10 mouse cellular contexts compared by ENCODE assay signal in the genomic region with DNA sequence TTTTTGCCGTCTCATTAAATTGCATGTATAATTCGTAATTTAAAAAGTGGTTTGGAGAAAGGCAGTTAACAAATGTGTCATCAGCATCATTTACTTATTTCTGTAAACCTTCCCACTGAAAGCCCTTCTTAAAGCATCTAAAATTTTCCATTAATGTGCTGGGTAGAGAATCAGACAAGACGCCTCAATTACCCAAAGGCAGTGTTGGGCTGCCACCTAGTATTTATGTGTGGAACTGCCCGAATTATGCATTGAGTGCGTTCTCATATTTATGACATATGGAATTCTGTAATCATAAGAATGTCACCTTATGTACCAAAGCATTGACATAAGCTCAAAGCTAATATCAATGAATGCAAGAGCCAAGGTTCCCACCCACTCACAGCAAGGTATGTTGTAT.
DNase-seq lines count a peak whose midpoint lies in the region; ATAC-seq and TF ChIP-seq lines count a peak whose summit lies in the region.
"Had no signal": no experiment of that assay in that cellular context is flagged by ENCODE, and none has a peak within 500 bp of the region (broad histone marks: within the 10 kb centered on the region; RNA-seq: fewer than 3 reads in every experiment).

No protein-coding gene starts in this region.

- H3K36me3 ChIP-seq in forebrain, embryonic 14.5 days (ENCODE audit: control insufficient read depth, insufficient read depth, low read length), result no peaks in the 10 kb centered on the region
- no peaks in the 10 kb centered on the region for H3K36me3 ChIP-seq in forebrain, embryonic 12.5 days (replicated peaks)
- H3K36me3 ChIP-seq: embryonic facial prominence, embryonic 12.5 days; neural tube, embryonic 13.5 days had no signal

- no peaks in the 10 kb centered on the region for H3K4me1 ChIP-seq in forebrain, embryonic 14.5 days (ENCODE audit: control insufficient read depth, insufficient read depth, low read length)
- H3K4me1 ChIP-seq in forebrain, embryonic 12.5 days, result no peaks in the 10 kb centered on the region
- H3K4me1 ChIP-seq: embryonic facial prominence, embryonic 12.5 days; neural tube, embryonic 13.5 days had no signal

- WGBS in forebrain, embryonic 14.5 days, result 49% methylated on average over 5 of the region's 5 CpGs
- 50% methylated on average over 5 of the region's 5 CpGs for WGBS in forebrain, embryonic 12.5 days

- H3K4me2 ChIP-seq in forebrain, embryonic 14.5 days (ENCODE audit: low read length), result no peak overlapping the region
- no peak overlapping the region for H3K4me2 ChIP-seq in forebrain, embryonic 12.5 days
- H3K4me2 ChIP-seq: embryonic facial prominence, embryonic 12.5 days; neural tube, embryonic 13.5 days had no signal

- ATAC-seq in forebrain, embryonic 14.5 days, result peak; percentile 83
- no peak for ATAC-seq in forebrain, embryonic 12.5 days (ENCODE audit: low FRiP score)
- no peak for ATAC-seq in megakaryocyte progenitor cell, adult 5-6 weeks (replicated peaks; ENCODE audit: poor library complexity)

- H3K27me3 ChIP-seq in forebrain, embryonic 14.5 days (replicated peaks; ENCODE audit: control insufficient read depth, insufficient read depth, low read length), result no peaks in the 10 kb centered on the region
- H3K27me3 ChIP-seq in forebrain, embryonic 12.5 days, result 0 out of 2 replicates have a peak, but pooled peaks cover 3% of the 10 kb centered on the region
- H3K27me3 ChIP-seq: embryonic facial prominence, embryonic 12.5 days had no signal

- TF ChIP-seq CTCF in left cerebral cortex, adult 2 months (IDR thresholded peaks at IDR 0.05), result peak; percentile 82

- no peak overlapping the region for H3K9ac ChIP-seq in forebrain, embryonic 14.5 days (ENCODE audit: low read length)
- no peak overlapping the region for H3K9ac ChIP-seq in forebrain, embryonic 12.5 days
- H3K9ac ChIP-seq: embryonic facial prominence, embryonic 12.5 days; neural tube, embryonic 13.5 days had no signal

- intact Hi-C loops in left cerebral cortex, adult 2 months (cut with DNase I), result loop anchor here (5.0 to 10.0 kb wide), 3 partner anchors 301 to 1971 kb away; a partner anchor contains a TSS

- no peaks in the 10 kb centered on the region for H3K9me3 ChIP-seq in forebrain, embryonic 14.5 days (replicated peaks; ENCODE audit: control insufficient read depth, low read length)
- H3K9me3 ChIP-seq in forebrain, embryonic 12.5 days, result no peaks in the 10 kb centered on the region
- H3K9me3 ChIP-seq: embryonic facial prominence, embryonic 12.5 days; neural tube, embryonic 13.5 days had no signal

- no peak overlapping the region for H3K27ac ChIP-seq in forebrain, embryonic 14.5 days (ENCODE audit: low read depth, low read length)
- no peak overlapping the region for H3K27ac ChIP-seq in forebrain, embryonic 12.5 days
- H3K27ac ChIP-seq in left cerebral cortex, adult 2 months, result peak overlapping the region; percentile 50; the same call in 1 of the 2 replicates
- H3K27ac ChIP-seq: embryonic facial prominence, embryonic 12.5 days; neural tube, embryonic 13.5 days had no signal

- DNase-seq in forebrain, embryonic 14.5 days (ENCODE audit: low spot score), result peak; percentile 88
- DNase-seq in 3T3-L1 (ENCODE audit: low read depth, low spot score), result peak; percentile 75
- DNase-seq in embryo, embryonic 11.5 days (ENCODE audit: low read depth, low spot score), result peak; percentile 5
- peak; percentile 45 for DNase-seq in left cerebral cortex, adult 2 months (ENCODE audit: extremely low spot score in 1 of 2, low spot score in 2 of 2)
- DNase-seq in right cerebral cortex, postnatal 36 days (ENCODE audit: low spot score in 2 of 2), result peak; percentile 20 to 32
- DNase-seq in urinary bladder, postnatal 25 days (ENCODE audit: low spot score), result no peak

- no peak overlapping the region for H3K4me3 ChIP-seq in forebrain, embryonic 14.5 days (ENCODE audit: low read depth, low read length)
- H3K4me3 ChIP-seq in forebrain, embryonic 12.5 days (replicated peaks), result no peak overlapping the region
- H3K4me3 ChIP-seq in left cerebral cortex, adult 2 months, result no peak overlapping the region
- H3K4me3 ChIP-seq: embryonic facial prominence, embryonic 12.5 days; neural tube, embryonic 13.5 days had no signal
